9 mouse cellular contexts compared by ENCODE assay signal in the genomic region with DNA sequence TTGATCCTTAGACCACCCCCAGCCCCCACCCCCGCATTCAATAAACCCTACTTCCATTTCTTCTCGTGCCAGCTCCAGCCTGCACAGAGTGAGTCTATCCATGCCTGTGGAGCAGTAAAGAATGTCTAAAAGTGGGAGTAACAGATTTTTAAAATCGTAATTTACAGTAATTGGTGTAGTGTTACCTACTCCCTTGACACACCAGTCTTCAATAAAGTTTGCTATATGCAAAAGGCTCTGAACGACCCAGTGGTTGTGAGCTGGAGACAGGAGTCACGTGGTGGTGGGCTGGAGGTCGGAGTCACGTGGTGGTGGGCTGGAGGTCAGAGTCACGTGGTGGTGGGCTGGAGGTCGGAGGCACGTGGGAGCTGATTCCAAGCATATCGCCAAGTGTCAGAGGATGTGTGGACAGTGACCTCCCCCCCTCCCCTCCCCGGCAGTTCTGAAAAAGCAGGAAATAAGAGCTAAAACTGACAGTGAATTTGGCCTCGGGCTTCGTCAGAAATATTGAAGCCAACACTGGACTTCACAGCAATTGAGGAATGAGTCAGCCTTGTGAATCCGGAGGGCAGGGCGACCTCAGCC.
DNase-seq lines count a peak whose midpoint lies in the region.
"Had no signal": no experiment of that assay in that cellular context is flagged by ENCODE, and none has a peak within 500 bp of the region (broad histone marks: within the 10 kb centered on the region; RNA-seq: fewer than 3 reads in every experiment).

No protein-coding gene starts in this region.

- intact Hi-C loops in gastrocnemius, postnatal 14 days (cut with DNase I; ENCODE audit: low total_unique reads) = no loop called here
- intact Hi-C loops in gastrocnemius, postnatal 36 days (cut with DNase I) = loop anchor here (5.0 kb wide), 1 partner anchor 36 kb away; no protein-coding TSS in a partner anchor

- DNase-seq in gastrocnemius, postnatal 14 days = peak; percentile 29
- DNase-seq in gastrocnemius, postnatal 36 days = no peak
- DNase-seq in urinary bladder, postnatal 14 days (ENCODE audit: low spot score) = peak; percentile 26
- DNase-seq in urinary bladder, postnatal 25 days (ENCODE audit: low spot score) = no peak
- peak; percentile 48 for DNase-seq in kidney, postnatal 14 days
- DNase-seq in thymus, postnatal 10 days (ENCODE audit: low spot score in 2 of 2) = no peak
- no peak for DNase-seq in left cerebral cortex, adult 9 months (ENCODE audit: low spot score in 2 of 2)
- no peak for DNase-seq in neural tube, embryonic 10.5 days (ENCODE audit: extremely low spot score, low spot score)
- DNase-seq: cerebellum, postnatal 25 days had no signal

Comparison
In these comparisons a context has a peak if more than half of its experiments do, and no peak if none do; other contexts are left out.
1. DNase-seq: peak in gastrocnemius, postnatal 14 days (single experiment), urinary bladder, postnatal 14 days (single experiment) and kidney, postnatal 14 days (single experiment); none in gastrocnemius, postnatal 36 days (0 of 2), urinary bladder, postnatal 25 days (single experiment), thymus, postnatal 10 days (0 of 2), left cerebral cortex, adult 9 months (0 of 2) and neural tube, embryonic 10.5 days (single experiment).